Mouse (Mus musculus) heart, postnatal 25 days (tissue): ENCODE measurements around the gene Pepd. TPM values are rescaled to one million over a fixed set of nuclear protein-coding genes. Genes with fewer than 3 reads are reported as not detected.

Source experiments
- DNase-seq: peaks from one replicate; pipeline ENCODE4 v3.0.0; 2022; ENCODE audit warnings: low spot score
- intact Hi-C: fragments of 180-260 bp; cut with DNase I; formaldehyde crosslinking; loops from one replicate; pipeline ENCODE4 v1.15.1; 2025
- total RNA-seq, 2 experiments: library from RNA; stranded (reverse); gene quantifications; 2 replicates each; pipeline ENCODE4 v1.2.3; 2021

Gene Pepd
- total RNA-seq, 2 experiments from 2014 or later, result 22.9 to 23.4 TPM

DNA sequence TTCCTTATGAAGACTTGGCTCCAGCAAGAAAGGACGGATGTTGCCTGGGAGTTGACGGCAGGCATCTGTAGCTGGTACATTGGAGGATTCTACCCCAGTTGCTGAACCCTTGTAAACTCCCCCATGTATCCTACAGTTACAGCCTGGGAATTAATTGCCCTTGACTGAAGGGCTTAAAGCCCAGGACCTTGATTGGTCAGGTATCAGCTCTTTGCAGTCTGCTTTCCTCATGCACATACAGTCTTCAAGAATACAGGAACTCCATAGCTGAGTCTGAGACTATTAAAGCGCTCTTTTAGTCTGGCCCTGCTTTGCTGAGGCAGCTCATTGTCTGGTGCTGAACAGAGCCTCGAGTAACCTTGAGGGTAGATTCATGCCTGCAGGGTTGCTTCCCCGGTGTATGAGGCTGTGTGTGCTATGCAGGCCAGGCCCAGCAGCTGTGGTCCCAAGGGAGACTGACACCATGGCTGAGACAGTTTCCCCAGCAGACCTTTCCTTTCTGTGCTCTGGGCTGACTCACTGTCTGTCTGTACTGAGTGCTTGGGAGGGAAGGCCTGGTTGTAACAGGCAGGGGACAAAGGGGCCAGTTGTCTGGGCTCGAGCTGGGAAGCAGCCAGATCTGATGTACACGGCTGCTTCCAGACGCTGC, 17.6 kb downstream of the Pepd start:
- no peak for DNase-seq
- intact Hi-C loops, result no loop called here

DNA sequence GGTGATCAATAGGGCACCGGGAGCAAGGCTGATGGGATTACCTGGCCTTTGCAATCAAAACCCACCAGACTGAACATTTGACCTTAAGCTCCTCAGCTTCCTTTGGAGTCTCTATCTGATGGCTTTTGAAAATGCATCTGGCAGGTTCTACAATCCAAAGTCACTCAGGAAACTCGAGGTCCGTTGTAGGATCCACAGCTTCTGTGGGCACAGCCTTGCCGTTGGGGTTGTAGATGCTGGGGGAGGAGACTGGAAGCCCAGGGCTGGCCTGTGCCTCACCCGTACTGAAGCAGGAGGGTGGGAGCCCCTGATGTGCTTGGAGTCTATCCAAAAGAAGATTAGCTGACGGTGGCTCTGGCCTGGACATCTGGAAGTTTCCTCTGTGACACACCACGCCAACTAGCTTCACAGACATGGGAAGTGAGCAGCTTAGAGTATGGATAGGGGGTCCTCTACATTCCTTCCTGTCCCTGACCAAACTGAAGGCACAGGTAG, 18.1 kb downstream of the Pepd start:
- intact Hi-C loops, result no loop called here
- no peak for DNase-seq

DNA sequence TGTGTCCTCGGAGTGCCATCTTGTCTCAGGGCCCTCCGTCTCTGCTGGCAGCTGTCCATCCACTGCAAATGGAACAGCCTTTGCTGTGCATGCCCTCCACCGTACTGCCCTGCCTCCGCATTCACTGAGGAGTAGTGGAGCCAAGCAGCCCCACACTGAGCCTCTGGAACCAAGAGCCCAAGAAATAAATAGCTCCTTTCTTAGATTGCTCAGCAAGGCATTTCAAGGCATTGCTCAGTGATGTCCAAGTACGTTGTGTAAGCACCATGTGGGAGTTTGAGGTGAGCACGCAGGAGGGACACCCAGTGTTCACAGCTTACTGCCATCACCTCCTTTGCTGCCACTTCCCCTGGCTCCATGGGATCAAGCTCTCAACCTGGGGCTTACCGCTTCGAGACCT, 20.5 kb downstream of the Pepd start:
- DNase-seq, result no peak
- intact Hi-C loops, result no loop called here

DNA sequence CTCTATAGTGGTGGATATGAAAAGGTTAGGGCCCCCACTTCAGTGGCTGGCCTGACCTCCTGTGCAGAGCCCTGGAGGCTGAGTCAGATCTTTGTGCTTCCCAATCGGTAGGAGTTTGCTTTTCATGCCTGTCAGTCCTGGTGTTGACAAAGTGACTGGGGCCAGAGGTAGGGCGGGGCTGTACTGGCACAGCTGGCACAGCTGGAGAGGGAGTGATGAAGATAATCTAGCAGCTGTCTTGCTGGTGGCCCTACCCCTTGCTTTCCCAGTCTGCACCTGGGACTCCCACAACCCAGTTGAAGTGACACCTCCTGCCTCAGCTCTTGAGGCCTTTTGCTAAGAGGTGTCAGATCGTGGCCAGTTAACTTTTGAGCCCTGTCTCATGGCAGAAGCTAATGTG, 21.0 kb downstream of the Pepd start:
- no peak for DNase-seq
- intact Hi-C loops, result no loop called here

DNA sequence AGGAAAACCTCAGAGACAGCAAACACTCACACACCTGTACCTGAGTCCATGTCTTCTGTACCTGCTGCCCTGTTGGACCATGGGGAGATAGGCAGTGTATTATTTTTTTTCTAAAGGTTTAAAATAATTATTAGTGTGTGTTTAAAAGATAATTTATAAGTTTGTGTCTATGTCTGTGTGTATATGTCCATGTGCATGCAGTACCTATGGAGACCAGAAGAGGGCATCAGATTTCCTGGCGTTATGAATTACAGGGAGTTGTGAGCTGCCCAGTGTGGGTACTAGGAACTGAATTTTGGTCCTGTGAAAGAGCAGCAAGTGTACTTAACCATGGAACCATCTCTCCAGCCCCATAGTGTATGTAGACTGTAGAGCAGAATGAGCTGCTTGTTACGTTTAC, 24.2 kb downstream of the Pepd start:
- intact Hi-C loops, result loop anchor here (5.0 kb wide), 1 partner anchor 36 kb away; no protein-coding TSS in a partner anchor
- no peak for DNase-seq

DNA sequence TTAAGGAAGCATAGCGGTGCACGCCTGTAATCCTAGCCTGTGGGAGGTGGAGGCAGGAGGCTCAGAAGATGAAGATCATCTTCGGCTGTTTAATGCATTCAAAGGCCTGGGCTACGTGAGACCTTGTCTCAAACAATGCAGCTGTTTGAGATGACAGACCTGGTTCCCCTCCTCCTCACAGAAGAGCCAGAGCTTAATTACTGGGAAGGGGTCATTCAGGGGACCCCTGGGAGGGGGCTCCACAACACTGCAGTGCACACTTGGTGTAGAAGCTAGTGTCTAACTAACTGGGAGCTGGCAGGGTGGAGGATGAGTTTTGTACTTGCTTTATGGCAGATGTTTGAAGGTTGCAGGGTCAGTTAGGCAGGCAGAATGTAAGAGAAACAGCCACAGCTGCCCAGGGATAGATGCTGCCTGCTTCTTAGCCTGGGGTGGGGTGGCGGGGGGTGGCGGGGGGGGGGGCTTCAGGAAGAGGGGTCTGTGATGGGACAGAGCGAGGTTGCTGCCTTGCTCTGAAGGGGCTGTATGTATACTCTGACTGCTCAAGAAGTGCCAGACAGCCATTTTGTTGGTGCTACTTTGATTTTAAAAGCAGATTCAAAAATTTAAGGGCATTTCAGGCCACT, 26.6 kb downstream of the Pepd start:
- intact Hi-C loops, result loop anchor here (5.0 kb wide), 1 partner anchor 34 kb away; no protein-coding TSS in a partner anchor

DNA sequence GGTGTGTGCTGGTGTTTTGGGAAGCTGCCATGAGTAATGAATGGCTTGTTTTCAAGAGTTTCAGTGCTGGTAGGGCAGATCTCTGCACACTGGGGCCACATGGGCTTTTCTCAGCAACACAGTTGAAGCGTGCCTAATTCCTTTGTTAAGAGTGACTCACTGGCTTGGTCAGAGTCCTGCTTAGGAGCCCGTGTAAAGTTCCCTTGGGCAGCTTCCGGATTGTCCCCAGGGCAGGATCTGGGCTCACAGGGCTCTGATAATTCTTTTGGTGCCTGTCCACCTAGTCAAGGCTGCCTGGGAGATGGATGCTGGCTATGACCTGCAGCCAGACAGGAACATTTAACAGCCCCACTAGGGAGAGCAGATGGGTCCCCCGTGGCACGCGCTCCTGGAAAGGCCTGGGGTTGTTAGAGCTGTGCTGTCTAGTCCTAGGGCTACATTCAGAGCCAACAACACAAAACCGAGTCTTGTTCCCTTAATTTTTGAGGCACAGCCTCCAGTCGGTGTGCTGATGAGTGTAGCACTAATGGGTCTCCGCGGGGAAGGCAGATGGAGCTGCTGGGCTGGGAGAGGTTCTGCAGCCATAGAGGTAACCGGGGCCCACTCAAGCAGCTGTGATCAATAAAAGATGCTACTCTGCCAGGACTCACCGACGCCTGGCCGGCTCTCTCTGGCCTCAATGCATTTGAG, 27.2 kb downstream of the Pepd start:
- intact Hi-C loops, result loop anchor here (5.0 kb wide), 1 partner anchor 33 kb away; no protein-coding TSS in a partner anchor
- peak; percentile 28 for DNase-seq

More for the DNA sequence above, 26.6 kb downstream of the Pepd start:
- DNase-seq, result no peak

DNA sequence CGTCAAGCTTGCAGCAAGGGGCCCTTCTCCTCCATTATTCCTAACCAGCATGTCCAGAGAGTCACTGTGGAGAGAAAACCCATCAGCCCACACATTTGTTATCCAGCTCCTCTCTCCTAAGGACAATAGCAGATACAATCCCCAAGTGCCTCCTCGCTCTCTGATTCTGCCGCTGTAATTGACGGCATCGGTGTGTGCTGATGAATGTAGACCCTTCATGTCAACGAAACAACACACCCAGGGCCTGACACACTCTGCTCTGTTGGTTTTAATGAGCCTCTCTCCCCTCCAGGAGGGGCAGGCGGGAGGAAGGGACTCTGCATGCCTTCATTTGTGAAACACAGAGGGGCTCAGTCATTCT, 27.8 kb downstream of the Pepd start:
- intact Hi-C loops, result loop anchor here (5.0 kb wide), 1 partner anchor 32 kb away; no protein-coding TSS in a partner anchor
- DNase-seq, result no peak

DNA sequence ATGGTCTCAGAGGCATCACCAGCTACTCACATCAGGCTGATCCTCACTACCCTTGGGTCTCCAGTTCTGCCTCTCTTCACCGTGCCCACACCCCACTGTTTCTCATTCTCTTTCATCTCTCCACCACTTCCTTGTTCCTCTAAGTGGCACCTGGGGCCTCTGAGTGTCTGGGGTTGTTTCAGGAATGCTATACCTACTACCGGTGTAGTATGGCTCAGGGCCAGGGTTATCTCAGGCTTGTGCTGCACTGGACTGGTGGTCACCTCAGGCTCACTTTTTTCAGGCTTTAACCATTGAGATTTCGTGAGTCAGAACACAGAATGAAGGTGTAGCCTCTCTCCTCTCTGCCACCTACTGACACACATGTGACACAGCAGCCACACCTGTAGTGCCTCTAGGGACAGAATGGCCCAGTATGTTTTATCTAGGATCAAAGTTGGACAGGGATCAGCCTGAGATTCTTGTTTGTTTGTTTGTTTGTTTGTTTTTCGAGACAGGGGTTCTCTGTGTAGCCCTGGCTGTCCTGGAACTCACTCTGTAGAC, 31.5 kb downstream of the Pepd start:
- DNase-seq, result no peak
- intact Hi-C loops, result no loop called here

DNA sequence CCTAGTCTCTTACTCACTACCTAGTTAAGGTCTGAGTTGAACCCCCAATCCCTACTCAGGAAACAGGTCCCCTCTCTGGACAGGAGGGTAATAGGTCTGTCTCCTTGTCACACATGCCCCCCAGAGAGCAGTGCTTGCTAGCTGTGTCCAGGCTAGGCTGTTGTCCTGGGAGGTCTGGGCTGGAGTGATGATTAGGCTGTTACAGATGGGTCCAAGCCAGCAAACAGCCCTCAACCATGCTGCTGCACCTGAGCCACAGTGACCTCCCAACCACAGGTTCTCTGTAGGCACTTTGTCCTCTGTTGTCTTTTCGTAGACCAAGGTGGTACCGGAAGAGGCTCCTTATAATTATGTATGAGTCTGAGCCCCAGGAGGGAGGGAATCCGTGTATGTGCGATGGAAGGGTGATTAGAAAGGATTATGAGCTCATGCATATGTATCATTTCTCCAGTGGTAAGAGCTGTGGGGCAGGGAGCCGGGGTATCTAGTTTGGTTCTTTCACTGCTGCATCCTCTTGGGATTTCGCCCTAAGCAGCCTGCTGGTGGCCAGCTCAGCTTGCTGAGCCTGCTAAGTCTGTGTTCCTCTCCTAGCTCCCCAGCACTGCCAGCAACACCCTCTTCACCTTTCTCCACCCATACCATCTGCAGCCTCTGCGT, 34.2 kb downstream of the Pepd start:
- intact Hi-C loops, result no loop called here
- no peak for DNase-seq

DNA sequence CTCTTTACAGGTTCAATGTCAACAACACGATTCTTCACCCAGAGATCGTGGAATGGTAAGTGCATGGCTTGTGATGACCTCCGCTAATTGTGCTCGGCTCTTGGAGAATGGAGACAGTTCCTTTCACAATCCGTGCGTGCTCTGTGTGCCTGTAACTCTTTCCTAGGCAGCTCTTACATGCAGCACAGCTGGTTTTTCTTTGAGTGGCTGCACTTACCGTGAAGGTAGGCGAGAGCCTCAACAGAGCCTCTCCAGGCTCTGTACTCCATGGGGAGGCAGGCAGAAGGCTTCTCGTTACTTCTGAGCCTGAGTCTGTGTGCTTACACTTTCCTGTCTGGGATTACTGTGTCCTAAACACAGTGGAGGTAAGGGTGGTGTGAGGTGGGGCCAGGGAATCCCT, 42.4 kb downstream of the Pepd start:
- intact Hi-C loops, result no loop called here

DNA sequence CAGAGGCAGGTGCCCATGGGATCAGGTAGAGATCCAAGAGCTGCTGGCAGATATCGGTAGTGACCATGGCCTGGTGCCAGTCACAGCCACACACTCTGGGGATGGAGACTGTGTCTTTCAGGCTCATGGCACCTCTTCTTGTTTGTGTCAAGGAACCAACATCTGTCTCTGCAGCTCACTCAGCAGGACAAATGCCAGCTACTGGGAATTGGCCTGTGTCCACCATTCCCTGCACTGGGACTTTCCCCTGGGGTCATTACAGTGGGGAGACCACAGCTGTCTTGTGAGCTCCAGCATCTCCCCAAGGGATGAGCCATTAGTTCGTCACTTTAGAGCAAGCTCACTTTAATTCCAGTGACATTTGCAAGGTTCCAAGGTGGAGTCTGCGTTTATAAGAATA, 43.1 kb downstream of the Pepd start:
- intact Hi-C loops, result no loop called here
- no peak for DNase-seq

More for the DNA sequence above, 42.4 kb downstream of the Pepd start:
- DNase-seq, result no peak

DNA sequence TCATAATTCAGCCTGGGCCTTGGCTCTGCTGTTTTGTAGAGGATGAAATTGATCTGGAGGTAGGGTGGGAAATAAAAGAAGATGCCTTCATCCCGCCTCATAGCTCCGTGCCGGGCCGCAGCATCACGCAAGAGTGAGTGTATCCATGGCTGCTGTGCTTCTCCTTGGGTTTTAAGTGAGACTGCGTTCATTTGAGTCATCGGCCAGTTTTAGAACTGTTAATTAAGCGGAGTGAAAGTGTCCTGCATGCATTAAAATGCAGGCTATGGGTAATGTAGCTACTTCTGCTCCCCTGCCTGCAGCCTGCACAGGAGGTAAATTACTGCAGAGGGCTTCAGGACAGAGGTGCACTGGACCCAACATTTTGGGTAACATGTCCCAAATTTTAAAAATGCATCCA, 45.0 kb downstream of the Pepd start:
- intact Hi-C loops, result no loop called here

DNA sequence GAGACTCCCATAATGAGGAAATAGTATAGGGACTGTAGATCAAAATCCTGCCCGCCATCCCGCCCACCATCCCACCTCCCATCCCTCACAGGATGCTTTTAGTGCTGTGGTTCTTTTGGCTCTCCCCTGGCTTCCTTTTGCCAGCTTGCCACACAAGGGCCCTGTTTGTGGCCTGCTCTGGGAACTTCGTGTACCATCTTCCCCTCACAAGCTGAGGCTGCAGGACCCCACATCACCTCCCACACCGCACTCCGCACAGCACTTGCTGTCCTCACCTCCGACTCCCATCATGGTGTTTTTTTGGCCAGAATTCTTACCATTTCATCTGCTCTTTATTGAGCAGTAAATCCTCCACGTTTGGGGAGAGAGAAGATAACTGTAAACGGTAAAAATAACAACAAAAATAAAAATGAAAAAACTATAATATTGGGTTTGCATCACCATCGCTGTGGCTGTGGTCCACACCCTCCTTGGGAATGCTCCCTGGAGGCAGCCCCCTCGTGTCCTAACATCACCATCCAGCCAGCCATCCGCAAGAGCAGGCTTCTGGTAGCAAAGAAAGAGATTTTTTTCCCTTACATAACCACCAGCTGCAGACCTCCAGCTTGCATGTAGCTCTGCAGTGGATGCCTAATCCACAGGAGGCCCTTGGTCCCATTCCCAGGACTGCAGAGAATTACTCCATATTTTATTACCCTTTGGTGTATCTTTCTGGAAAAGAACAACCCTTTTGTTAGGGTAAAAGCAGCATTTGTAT, 51.9 kb downstream of the Pepd start:
- intact Hi-C loops, result no loop called here
- no peak for DNase-seq

More for the DNA sequence above, 45.0 kb downstream of the Pepd start:
- no peak for DNase-seq

DNA sequence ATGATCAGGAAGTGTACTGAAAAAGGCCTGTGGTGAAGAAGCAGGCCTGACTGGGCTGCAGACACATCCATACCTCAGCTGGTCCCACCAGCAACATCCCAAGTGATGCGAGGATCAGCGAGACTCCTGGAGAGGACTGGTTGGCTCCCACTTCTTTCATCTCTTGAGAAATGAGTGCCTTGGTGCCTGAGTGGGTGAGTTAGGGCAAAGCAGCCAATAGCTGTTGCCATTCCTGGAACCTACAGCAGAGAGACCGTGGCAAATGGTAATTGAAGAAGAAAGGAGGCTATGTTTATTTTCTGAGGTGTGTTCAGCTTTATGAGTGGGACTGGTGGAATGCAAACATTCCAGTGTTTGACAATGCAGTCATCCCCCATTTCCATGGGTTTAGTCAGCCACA, 55.2 kb downstream of the Pepd start:
- intact Hi-C loops, result no loop called here
- no peak for DNase-seq

DNA sequence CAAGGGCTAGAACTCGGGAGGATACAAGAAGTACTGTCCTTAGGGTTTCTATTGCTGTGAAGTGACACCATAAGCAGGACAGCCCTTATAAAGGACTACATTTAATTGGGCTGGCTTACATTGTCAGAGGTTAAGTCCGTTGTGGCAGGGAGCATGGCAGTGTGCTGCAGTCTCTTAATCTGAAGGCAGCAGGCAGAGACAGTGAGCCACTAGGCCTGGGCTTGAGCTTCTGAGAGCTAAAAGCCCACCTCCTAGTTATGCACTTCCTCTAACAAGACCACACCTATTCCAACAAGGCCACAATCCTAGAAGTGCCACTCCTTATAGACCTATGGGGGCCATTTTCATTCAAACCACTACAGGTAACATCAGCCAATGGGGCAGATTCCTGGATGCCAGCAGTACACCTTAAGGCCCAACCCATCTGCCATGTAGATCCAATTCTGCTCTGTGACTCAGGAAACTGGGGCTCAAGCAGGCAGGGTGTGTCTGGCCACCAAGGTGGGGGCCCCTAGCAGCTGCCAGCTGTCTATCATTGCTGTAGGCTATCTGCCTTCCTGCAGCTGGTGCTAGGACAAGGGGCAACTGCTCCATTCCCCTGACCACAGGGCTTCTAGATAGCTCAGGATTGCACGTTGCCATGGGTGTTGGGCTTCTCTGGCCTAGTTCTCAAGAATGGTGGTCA, 56.7 kb downstream of the Pepd start:
- DNase-seq, result no peak
- intact Hi-C loops, result no loop called here

DNA sequence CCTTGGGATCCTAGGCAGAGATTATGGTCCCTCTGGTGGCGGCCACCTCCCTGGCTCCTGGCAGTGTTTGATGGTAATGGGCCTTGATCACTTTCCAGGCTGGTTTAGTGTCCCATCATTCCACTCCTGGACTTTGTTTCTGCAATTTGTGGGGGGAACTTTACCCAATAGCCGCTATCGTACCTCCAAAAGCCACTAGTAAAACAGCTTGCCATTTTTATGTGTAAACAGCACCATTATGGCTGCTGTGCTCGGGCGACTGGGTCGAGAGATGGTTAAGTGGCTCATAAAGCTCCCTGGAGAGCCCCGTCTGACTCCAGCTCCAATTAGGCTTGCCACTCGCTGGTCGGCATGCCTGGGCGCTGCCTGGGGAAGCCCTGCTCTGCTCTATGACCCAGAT, 59.6 kb downstream of the Pepd start:
- DNase-seq, result no peak
- intact Hi-C loops, result loop anchor here (5.0 kb wide), 1 partner anchor 35 kb away; no protein-coding TSS in a partner anchor

DNA sequence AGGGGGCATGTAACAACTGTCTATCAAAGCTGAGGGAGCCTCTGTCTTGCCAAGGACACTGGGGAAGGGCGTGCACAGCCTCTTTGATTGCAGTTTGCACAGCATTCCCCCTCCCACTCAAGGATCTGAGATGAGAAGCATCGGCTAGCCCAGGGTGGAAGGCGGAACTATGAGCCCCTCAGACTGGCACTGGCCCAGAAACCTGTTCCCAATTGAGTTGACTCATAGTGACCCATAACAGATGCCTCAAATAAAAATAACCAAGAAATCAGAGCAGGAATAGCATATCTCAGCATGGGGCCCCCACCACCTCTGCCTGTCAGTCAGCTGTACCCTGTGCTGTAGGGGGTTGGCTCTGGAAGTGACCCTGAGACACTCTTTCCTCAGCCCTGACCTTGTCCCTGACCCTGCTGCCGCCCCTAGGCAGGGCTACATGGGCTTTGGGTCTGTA, 60.8 kb downstream of the Pepd start:
- DNase-seq, result no peak

DNA sequence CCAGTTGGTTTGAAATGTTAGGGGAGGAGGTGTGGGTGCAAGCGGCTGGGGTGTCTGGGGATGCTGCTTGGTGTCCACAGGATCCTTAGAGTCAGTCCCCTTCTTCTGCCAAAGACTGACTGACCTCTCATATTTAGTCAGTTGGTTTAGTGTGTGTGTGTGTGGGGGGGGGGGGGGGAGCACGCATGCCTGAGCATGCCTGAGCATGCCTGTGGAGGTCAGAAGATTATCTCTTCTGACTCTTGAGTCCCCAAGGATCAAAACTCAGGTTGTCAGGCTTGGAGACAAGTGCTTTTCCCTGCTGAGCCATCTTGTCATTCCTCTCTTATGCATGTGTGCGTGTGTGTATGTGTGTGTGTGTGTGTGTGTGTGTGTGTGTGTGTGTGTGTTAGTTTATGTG, 61.7 kb downstream of the Pepd start:
- intact Hi-C loops, result loop anchor here (5.0 kb wide), 1 partner anchor 37 kb away; no protein-coding TSS in a partner anchor
- no peak for DNase-seq

More for the DNA sequence above, 60.8 kb downstream of the Pepd start:
- intact Hi-C loops, result loop anchor here (5.0 kb wide), 1 partner anchor 36 kb away; no protein-coding TSS in a partner anchor
